Mouse (Mus musculus) embryonic stem cell, embryonic (primary cell): ENCODE results near the gene Ube2r2.

Experiments used
- CTCF ChIA-PET, 4 experiments: fragments of 300-600 bp in 2 of 4; fragments of 350-600 bp in 2 of 4; sonication (Branson Sonifier 250); formaldehyde crosslinking; loops; one replicate each; lab custom pipeline; 2022; ENCODE audit warnings: inconsistent platforms in 2 of 4; lab: Charles Lee
- POLR2A ChIA-PET, 4 experiments: fragments of 300-600 bp in 2 of 4; fragments of 350-600 bp in 2 of 4; sonication (Branson Sonifier 250); formaldehyde crosslinking; loops; one replicate each; lab custom pipeline; 2022; ENCODE audit warnings: antibody characterized with exemption in 4 of 4, inconsistent platforms in 1 of 4; lab: Charles Lee

The Ube2r2 gene

DNA sequence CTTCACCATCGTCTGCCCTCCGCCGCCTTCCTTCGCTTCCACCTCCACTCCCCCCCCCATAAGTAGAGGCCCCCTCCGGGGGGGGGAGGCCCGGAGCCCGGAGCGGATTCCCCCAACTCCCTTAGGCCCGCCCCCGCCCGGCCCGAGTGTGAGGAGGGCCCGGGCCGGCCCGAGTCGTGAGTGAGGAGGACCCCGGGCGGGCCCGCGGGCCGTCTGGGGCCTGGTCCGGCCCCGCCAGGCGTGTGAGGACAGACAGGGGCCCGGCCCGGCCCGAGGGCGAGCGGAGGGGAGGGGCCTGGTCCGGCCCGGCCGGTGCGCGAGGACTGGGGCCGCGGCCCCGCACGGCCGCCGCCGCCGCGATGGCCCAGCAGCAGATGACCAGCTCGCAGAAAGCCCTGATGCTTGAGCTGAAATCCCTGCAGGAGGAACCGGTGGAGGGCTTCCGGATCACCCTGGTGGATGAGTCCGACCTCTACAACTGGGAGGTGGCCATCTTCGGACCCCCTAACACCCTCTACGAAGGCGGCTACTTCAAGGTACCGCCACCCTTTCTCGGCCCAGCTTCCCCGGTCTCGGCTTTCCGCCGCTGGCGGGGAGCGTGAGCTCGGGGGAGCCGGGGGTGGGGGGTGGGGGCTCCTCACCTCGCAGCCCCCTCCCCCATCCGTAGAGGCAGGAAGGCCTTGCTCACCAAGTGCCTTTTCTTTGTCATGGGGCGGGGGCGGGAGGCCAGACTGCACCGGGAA is at the start of gene Ube2r2:
Gene Ube2r2 (plus strand): TSS at position 33 of the 743 bp plus-strand sequence.
- ChIA-PET POLR2A (interaction anchor here in 3 of 4 experiments (0.6 to 3.4 kb wide), 34 partner anchors 9 to 213 kb away, joined by 3 to 22 read pairs (median 4); partner anchors contain the start of genes Nol6 (in 2 of the 3), Ubap2 (in 2 of the 3), Aqp3 (in 1 of the 3) and Dcaf12 (in 1 of the 3)), CTCF (interaction anchor here (0.6 to 1.5 kb wide), 7 partner anchors 10 to 369 kb away, joined by 3 to 5 read pairs (median 3); partner anchors contain the start of gene Aqp3 (in 1 of the 4))

GRCm38 (mm10) chr4:41086947-41087346 is 48.6 kb upstream of the Ube2r2 start:
- ChIA-PET POLR2A (interaction anchor here in 2 of 4 experiments (1.0 to 11.8 kb wide), 14 partner anchors 9 to 37 kb away, joined by 3 to 134 read pairs (median 4); partner anchors contain the start of genes Aqp3 (in 2 of the 2) and Nol6 (in 1 of the 2)), CTCF (interaction anchor here in 1 of 4 experiments (1.4 kb wide), 1 partner anchor 23 kb away, joined by 7 read pairs; no protein-coding TSS in a partner anchor)

GRCm38 (mm10) chr4:41087459-41088298 is 47.9 kb upstream of the Ube2r2 start:
- CTCF ChIA-PET: interaction anchor here in 1 of 4 experiments (1.2 kb wide), 1 partner anchor 30 kb away, joined by 3 read pairs; no protein-coding TSS in a partner anchor
- POLR2A ChIA-PET: interaction anchor here (0.5 to 11.8 kb wide), 14 partner anchors 8 to 153 kb away, joined by 3 to 134 read pairs (median 4); partner anchors contain the start of gene Aqp3 (in 2 of the 4)

DNA sequence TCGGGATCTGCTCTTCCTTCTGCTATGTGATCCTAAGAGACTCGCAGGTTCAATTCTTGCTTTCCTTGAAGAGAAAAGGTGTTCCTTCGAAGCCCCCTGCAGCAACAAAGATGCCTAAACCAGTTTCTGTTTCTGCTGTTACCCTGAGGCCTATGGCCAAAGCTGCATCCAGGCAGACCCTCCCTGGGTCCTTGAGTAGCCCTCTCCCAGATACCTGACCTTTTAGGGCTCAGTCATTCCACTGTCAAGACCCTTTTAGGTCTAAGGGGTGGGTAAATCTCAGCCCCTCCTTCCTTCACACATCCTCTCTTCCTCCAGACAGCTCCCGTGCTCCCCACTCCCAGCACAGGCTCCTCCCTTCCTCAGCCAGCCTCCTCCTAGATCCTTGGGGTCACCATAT is 46.4 kb upstream of the Ube2r2 start:
- ChIA-PET CTCF (interaction anchor here in 3 of 4 experiments (1.0 to 1.8 kb wide), 4 partner anchors 26 to 38 kb away, joined by 4 to 9 read pairs (median 6); no protein-coding TSS in a partner anchor), POLR2A (interaction anchor here (0.5 to 11.8 kb wide), 19 partner anchors 8 to 582 kb away, joined by 3 to 134 read pairs (median 6); partner anchors contain the start of genes Aqp3 (in 4 of the 4), Dcaf12 (in 1 of the 4) and Nol6 (in 1 of the 4))

- ChIA-PET CTCF (interaction anchor here in 3 of 4 experiments (0.7 to 1.8 kb wide), 5 partner anchors 26 to 41 kb away, joined by 3 to 9 read pairs (median 6); no protein-coding TSS in a partner anchor), POLR2A (interaction anchor here (0.5 to 11.8 kb wide), 25 partner anchors 8 to 582 kb away, joined by 3 to 134 read pairs (median 6); partner anchors contain the start of genes Aqp3 (in 4 of the 4), Dcaf12 (in 1 of the 4) and Nol6 (in 1 of the 4))
Observed at GRCm38 (mm10) chr4:41089705-41090104, 45.8 kb upstream of the Ube2r2 start.

DNA sequence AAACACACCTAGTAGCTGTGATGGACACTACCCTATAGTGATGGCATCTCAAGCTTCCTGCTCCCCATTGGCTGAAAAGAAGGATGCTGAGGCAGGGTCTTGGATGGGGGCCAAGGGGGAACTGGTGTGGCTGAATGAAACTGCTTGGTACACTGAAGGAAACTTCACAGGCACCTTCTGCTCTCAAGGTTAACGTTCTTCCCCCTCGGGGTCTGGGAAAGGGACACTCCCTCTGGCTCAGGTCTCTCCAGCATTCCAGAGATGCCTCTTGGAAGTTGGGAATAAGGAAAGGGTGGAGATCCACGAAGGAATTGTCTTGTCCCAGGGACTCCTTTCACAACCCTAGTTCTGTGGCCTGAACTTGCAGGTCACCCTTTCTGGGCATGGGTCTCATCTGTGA is 44.2 kb upstream of the Ube2r2 start:
- CTCF ChIA-PET: interaction anchor here in 3 of 4 experiments (0.6 to 1.1 kb wide), 3 partner anchors 27 to 35 kb away, joined by 3 to 4 read pairs (median 3); no protein-coding TSS in a partner anchor
- POLR2A ChIA-PET: interaction anchor here (0.6 to 11.8 kb wide), 19 partner anchors 8 to 183 kb away, joined by 3 to 134 read pairs (median 5); partner anchors contain the start of genes Nol6 (in 2 of the 4), Aqp3 (in 1 of the 4) and Ubap2 (in 1 of the 4)

- POLR2A ChIA-PET: interaction anchor here in 2 of 4 experiments (0.9 to 11.8 kb wide), 19 partner anchors 9 to 163 kb away, joined by 3 to 134 read pairs (median 5); no protein-coding TSS in a partner anchor
- CTCF ChIA-PET: interaction anchor here (0.6 to 1.4 kb wide), 5 partner anchors 19 to 42 kb away, joined by 3 to 10 read pairs (median 5); partner anchors contain the start of gene Nol6 (in 1 of the 4)
Observed at GRCm38 (mm10) chr4:41092958-41093357, 42.6 kb upstream of the Ube2r2 start.

DNA sequence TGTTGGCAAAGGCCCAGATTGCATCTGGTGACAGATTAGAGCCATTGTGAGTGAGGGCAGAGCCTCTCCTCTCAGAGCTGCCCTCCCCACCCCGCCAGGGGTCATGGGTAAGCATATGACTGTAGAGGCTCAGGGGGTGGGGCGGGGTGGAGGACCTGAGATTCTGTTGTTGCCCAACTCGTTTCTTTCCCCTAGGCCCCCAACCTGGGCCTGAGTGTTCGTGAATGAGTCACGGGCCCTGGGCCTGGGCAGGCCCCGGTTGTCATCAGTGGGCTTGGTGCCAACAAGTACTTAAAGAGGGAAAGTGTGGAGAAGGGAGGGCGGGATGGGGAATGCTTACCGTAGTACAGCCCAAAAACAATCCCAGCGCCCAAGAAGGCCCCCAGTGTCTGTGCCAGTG is 41.2 kb upstream of the Ube2r2 start:
- ChIA-PET POLR2A (interaction anchor here in 2 of 4 experiments (0.6 to 11.8 kb wide), 24 partner anchors 13 to 372 kb away, joined by 3 to 134 read pairs (median 4); partner anchors contain the start of genes Dnaja1 (in 1 of the 2) and Nol6 (in 1 of the 2)), CTCF (interaction anchor here in 2 of 4 experiments (0.5 to 1.4 kb wide), 3 partner anchors 30 to 320 kb away, joined by 3 to 10 read pairs (median 4); no protein-coding TSS in a partner anchor)

- POLR2A ChIA-PET: interaction anchor here in 3 of 4 experiments (0.6 to 11.8 kb wide), 19 partner anchors 9 to 313 kb away, joined by 3 to 134 read pairs (median 3); no protein-coding TSS in a partner anchor
- CTCF ChIA-PET: interaction anchor here in 1 of 4 experiments (0.6 kb wide), 1 partner anchor 373 kb away, joined by 3 read pairs; no protein-coding TSS in a partner anchor
Observed at GRCm38 (mm10) chr4:41096169-41096568, 39.4 kb upstream of the Ube2r2 start.

DNA sequence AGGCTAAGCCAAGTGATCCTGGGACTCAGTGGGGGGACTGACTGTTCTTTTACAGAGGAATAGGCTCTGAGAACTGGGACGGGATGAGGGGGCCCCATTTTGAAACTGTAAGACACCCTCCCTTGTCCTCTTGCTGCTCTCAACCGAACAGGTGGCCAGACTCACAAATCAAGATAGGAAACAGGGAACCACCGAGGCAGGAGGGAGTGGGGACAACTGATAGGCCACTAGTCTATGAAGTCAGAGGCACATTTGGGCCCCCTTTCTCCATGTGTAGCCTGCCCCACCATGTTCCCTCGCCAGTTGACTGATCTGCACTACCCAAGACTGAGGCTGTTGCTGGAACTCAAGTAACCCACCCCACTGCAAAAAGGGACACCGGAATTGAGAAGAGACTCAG is 38.7 kb upstream of the Ube2r2 start:
- CTCF ChIA-PET: interaction anchor here in 1 of 4 experiments (0.6 kb wide), 1 partner anchor 372 kb away, joined by 3 read pairs; no protein-coding TSS in a partner anchor

GRCm38 (mm10) chr4:41097381-41097780 is 38.2 kb upstream of the Ube2r2 start:
- ChIA-PET CTCF (interaction anchor here in 3 of 4 experiments (0.7 to 1.7 kb wide), 4 partner anchors 17 to 46 kb away, joined by 3 to 5 read pairs (median 4); no protein-coding TSS in a partner anchor), POLR2A (interaction anchor here (0.7 to 6.8 kb wide), 41 partner anchors 8 to 405 kb away, joined by 3 to 141 read pairs (median 7); partner anchors contain the start of genes Nol6 (in 2 of the 4), AI464131 (in 1 of the 4), Bag1 (in 1 of the 4) and Chmp5 (in 1 of the 4))

More for the DNA sequence above, 38.7 kb upstream of the Ube2r2 start:
- POLR2A ChIA-PET: interaction anchor here in 2 of 4 experiments (0.6 to 11.8 kb wide), 15 partner anchors 10 to 312 kb away, joined by 3 to 134 read pairs (median 5); no protein-coding TSS in a partner anchor

DNA sequence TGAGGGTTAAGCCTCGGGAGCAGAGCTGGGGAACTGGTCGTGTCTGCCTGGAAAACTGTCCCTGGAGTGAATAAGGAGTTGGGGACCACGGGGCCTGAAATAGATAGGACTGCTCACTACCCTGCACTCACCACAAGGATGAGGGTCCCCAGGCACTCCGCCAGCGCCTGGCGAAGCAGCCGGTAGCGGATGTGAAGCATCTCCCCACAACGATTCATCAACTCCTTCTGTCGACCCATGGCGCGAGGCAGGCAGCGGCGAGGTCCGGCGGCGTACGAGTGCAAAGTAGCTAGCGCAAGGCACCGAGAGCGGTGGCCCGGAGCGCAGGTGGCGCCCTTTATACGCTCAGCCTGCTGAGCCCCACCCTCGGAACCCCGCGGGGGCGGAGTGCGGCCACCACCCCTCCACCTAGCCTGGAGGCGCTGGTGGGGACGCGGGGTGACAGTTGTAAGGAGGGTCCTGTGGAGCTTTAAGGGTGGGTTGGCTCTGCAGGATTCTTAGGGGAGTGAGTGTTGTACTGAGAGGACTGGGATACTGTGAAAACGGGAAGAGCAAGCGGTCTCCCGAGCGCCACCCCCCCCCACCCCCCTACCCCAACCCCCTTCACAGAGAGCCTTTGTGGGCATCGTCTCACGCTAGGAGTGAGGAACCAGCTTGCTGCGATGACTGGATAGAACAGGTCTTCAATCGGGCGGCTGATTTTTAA is 37.5 kb upstream of the Ube2r2 start, which contains the start of gene Aqp3:
Gene Aqp3 (minus strand): TSS at position 313 of the 706 bp plus-strand sequence.
- ChIA-PET CTCF (interaction anchor here in 3 of 4 experiments (0.6 to 1.7 kb wide), 9 partner anchors 11 to 127 kb away, joined by 3 to 5 read pairs (median 4); no protein-coding TSS in a partner anchor), POLR2A (interaction anchor here (0.6 to 6.8 kb wide), 79 partner anchors 8 to 405 kb away, joined by 3 to 141 read pairs (median 6); partner anchors contain the start of genes Nol6 (in 3 of the 4), Dcaf12 (in 2 of the 4), AI464131 (in 1 of the 4) and Bag1 (in 1 of the 4))

GRCm38 (mm10) chr4:41098577-41098951 is 37.0 kb upstream of the Ube2r2 start:
- POLR2A ChIA-PET: interaction anchor here (0.6 to 6.8 kb wide), 81 partner anchors 9 to 404 kb away, joined by 3 to 141 read pairs (median 6); partner anchors contain the start of genes Nol6 (in 3 of the 4), AI464131 (in 1 of the 4), Bag1 (in 1 of the 4) and Chmp5 (in 1 of the 4)
- CTCF ChIA-PET: interaction anchor here in 3 of 4 experiments (0.6 to 1.7 kb wide), 7 partner anchors 11 to 93 kb away, joined by 3 to 5 read pairs (median 4); no protein-coding TSS in a partner anchor

DNA sequence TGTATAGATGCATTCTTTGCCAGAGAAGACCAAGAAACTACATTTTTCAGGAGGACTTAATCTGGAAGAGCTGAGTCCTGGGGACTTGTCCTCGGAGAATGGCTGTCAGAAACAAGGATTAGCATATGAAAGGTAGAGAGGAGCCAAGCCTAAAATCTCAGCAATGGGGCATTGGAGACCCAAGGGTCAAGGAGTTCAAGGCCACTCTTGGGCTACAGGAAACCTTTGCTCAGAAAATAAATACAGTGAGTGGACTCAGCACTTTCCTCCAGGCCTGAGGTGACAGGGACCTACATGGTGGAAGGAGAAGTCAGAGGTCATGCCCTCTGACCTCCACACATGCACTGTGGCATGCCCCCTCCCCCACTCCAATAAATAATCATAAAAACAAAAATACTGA is 34.6 kb upstream of the Ube2r2 start:
- ChIA-PET POLR2A (interaction anchor here (0.6 to 6.8 kb wide), 21 partner anchors 10 to 636 kb away, joined by 3 to 141 read pairs (median 7); partner anchors contain the start of gene Nol6 (in 1 of the 4)), CTCF (interaction anchor here in 3 of 4 experiments (0.6 to 2.0 kb wide), 8 partner anchors 23 to 452 kb away, joined by 3 to 6 read pairs (median 4); partner anchors contain the start of gene Nol6 (in 1 of the 3))

- ChIA-PET POLR2A (interaction anchor here in 3 of 4 experiments (0.7 to 6.8 kb wide), 13 partner anchors 9 to 47 kb away, joined by 3 to 141 read pairs (median 3); partner anchors contain the start of genes Nol6 (in 2 of the 3) and Ube2r2 (in 1 of the 3)), CTCF (interaction anchor here in 3 of 4 experiments (0.9 to 2.0 kb wide), 4 partner anchors 36 to 52 kb away, joined by 3 to 6 read pairs (median 4); no protein-coding TSS in a partner anchor)
Observed at GRCm38 (mm10) chr4:41102901-41103300, 32.6 kb upstream of the Ube2r2 start.
